Mouse (Mus musculus) heart, postnatal 0 days (tissue): ENCODE measurements around the gene Nup37. TPM values are rescaled to one million over a fixed set of nuclear protein-coding genes. Genes with fewer than 3 reads are reported as not detected.

ENCODE experiments used
- ATAC-seq: fragments of 200-750 bp; cut with Nextera tagmentation; 2 replicates; pipeline ENCODE4 v1.8.0; 2017; ENCODE audit warnings: low read depth, moderate number of reproducible peaks, moderate library complexity; ENCODE audit not compliant: insufficient read depth
- DNase-seq: peaks from one replicate; pipeline ENCODE4 v3.0.0-alpha.2; 2016; ENCODE audit warnings: low spot score
- H3K27ac ChIP-seq: fragments of 300-500 bp; sonication (generic); 2 replicates; pipeline ENCODE4 v1.5.1; 2014; ENCODE audit warnings: low read depth, mild to moderate bottlenecking
- H3K27me3 ChIP-seq: fragments of 300-500 bp; sonication (generic); 2 replicates; pipeline ENCODE4 v1.6.1; 2014; ENCODE audit warnings: low read length, mixed read lengths; ENCODE audit not compliant: control insufficient read depth, insufficient read depth
- H3K36me3 ChIP-seq: fragments of 300-500 bp; sonication (generic); replicated peaks from 2 replicates; pipeline ENCODE4 v1.6.1; 2014; ENCODE audit warnings: low read length, mixed read lengths; ENCODE audit not compliant: control insufficient read depth, insufficient read depth
- H3K4me1 ChIP-seq: fragments of 300-500 bp; sonication (generic); 2 replicates; pipeline ENCODE4 v1.6.1; 2014; ENCODE audit warnings: antibody characterized with exemption; ENCODE audit not compliant: control insufficient read depth, insufficient read depth
- H3K4me2 ChIP-seq: fragments of 300-500 bp; sonication (generic); 2 replicates; pipeline ENCODE4 v1.6.1; 2014; ENCODE audit warnings: low read depth, mild to moderate bottlenecking, low read length, moderate library complexity
- H3K4me3 ChIP-seq: fragments of 300-500 bp; sonication (generic); 2 replicates; pipeline ENCODE4 v1.5.1; 2014; ENCODE audit warnings: low read depth, low read length
- H3K9ac ChIP-seq: fragments of 300-500 bp; sonication (generic); replicated peaks from 2 replicates; pipeline ENCODE4 v1.6.1; 2014; ENCODE audit warnings: low read depth, low read length, mixed read lengths
- H3K9me3 ChIP-seq: fragments of 300-500 bp; sonication (generic); replicated peaks from 2 replicates; pipeline ENCODE4 v1.6.1; 2016; ENCODE audit warnings: low read length; ENCODE audit not compliant: control insufficient read depth
- CTCF ChIP-seq: IDR thresholded peaks from 2 replicates; pipeline ENCODE4 v1.5.1; 2016; ENCODE audit warnings: antibody characterized with exemption, control low read depth, low read depth
- EP300 ChIP-seq: IDR thresholded peaks from 2 replicates; pipeline ENCODE4 v1.6.1; 2016; ENCODE audit warnings: antibody characterized with exemption, low read depth
- WGBS: fragments of 180-500 bp; shearing (Covaris S2); extraction: QIAGEN DNeasy Blood & Tissue Kit; methylation state at CpG from one replicate; pipeline ENCODE4 v1.1.7; 2014; 5-methylcytosine and 5-hydroxymethylcytosine counted together
- polyA plus RNA-seq: library from polyadenylated mRNA; unstranded; fragments of >200 nt; fragmentation: Nextera tagmentation; extraction: Ambion mirVana; gene quantifications from 2 replicates; pipeline ENCODE4 v1.2.1, GENCODE M21; 2015
- total RNA-seq: library from RNA; depleted of rRNA; stranded (reverse); fragments of >200 nt; gene quantifications from 2 replicates; pipeline ENCODE4 v1.2.3, GENCODE M21; 2014; ENCODE audit warnings: low replicate concordance; rRNA removed

Nup37 gene
- total and polyA plus RNA-seq, 2 experiments from 2014 or later, result 21.9 to 24.1 TPM

DNA sequence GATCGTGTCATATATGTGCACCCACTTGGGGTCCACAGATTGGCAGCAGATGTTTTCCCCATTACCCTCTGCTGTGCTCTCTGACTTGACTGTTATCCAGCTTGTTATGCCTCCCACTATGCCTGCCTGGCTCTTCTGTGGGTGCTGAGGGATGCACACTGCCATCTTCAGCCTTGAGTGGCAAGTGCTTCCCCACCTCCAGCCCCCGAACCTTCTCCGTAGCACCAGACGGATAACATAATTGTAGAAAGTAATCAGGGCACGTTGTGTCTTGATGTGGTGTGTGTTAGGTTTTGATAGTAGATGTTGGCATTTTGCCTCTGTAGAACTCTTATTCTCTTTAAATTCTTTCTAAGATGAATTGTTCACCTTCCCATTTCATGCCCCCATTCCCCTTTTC lies 65.9 kb downstream of the Nup37 start:
- Histone ChIP-seq H3K27me3 (no peaks in the 10 kb centered on the region), H3K36me3 (0 out of 2 replicates have a peak, but pooled peaks cover 7% of the 10 kb centered on the region), H3K9me3 (no peaks in the 10 kb centered on the region), H3K4me1 (no peaks in the 10 kb centered on the region), H3K27ac (no peak overlapping the region), H3K4me3 (no peak overlapping the region), H3K9ac (no peak overlapping the region), H3K4me2 (no peak overlapping the region)
- 84% methylated on average over 5 of the region's 5 CpGs for WGBS
- no peak for ATAC-seq
- DNase-seq, result no peak
- TF ChIP-seq CTCF (no peak), EP300 (no peak)

DNA sequence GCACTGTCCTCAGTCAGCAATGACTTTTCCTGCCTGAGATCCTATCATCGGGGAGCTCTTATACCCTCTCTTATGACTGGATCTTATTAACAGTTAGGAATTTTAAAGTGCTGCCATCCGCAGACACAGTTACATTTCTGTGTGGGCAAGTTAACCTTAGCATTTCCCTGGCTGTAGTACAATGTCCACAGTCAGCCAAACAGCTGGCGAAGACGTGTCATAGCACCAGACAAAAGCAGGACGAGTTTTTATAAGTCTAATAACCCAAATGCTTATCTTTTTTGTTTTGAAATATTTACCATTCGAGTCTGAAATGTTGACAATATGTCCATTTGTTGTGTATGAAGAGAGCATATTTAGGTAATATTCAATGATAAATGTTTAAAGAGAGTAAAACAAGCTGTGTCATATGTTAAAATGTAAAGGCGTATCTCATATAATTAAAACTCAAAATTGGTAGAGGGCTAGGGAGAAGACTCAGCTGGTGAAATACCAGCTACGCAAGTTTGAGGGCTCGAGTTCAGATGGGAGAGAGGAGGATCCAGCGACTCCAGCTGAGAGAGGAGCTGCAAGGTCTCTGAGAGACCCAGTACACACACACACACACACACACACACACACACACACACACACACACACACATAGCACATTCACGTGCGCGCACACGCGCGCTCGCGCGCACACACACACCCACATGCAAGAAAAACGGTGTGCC lies 68.2 kb downstream of the Nup37 start:
- ATAC-seq, result no peak
- WGBS, result 94% methylated on average over 20 of the region's 20 CpGs
- no peak overlapping the region for H3K9ac ChIP-seq

GRCm38 (mm10) chr10:88218161-88218560 lies 71.4 kb downstream of the Nup37 start:
- no peak for DNase-seq
- Histone ChIP-seq H3K36me3 (peaks cover 21% of the 10 kb centered on the region), H3K9me3 (no peaks in the 10 kb centered on the region), H3K27ac (no peak overlapping the region), H3K27me3 (no peaks in the 10 kb centered on the region), H3K4me2 (no peak overlapping the region), H3K4me3 (no peak overlapping the region), H3K4me1 (no peaks in the 10 kb centered on the region), H3K9ac (no peak overlapping the region)
- TF ChIP-seq EP300 (no peak), CTCF (no peak)
- no peak for ATAC-seq
- 97% methylated on average over 3 of the region's 3 CpGs for WGBS

More for the DNA sequence above, 68.2 kb downstream of the Nup37 start:
- H3K9me3 ChIP-seq, result no peaks in the 10 kb centered on the region
- no peak overlapping the region for H3K27ac ChIP-seq
- TF ChIP-seq CTCF, result no peak
- TF ChIP-seq EP300, result no peak
- peaks cover 21% of the 10 kb centered on the region for H3K36me3 ChIP-seq
- H3K4me1 ChIP-seq, result no peaks in the 10 kb centered on the region
- DNase-seq, result no peak
- H3K27me3 ChIP-seq, result no peaks in the 10 kb centered on the region
- no peak overlapping the region for H3K4me2 ChIP-seq
- H3K4me3 ChIP-seq, result no peak overlapping the region

DNA sequence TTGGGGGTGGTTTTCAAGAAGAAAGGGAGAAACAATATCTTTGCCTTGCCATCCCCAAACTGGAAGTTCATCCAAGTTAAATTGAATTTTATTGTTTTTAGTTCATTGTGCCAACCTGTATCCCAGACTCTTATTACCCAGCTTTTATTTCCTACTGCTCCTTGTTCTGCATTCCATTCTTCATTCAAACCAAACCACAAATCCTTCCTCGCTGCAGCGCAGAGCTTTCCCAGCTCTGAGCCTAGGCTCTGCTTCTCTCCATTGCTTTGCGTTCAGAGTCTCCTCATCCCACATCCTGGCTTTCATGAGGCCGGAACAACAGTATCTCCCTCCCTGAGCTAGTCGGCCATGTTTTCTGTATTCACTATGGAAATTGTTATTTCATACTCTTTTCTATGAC lies 74.9 kb downstream of the Nup37 start:
- no peak for ATAC-seq
- H3K9me3 ChIP-seq, result no peaks in the 10 kb centered on the region
- TF ChIP-seq EP300 (no peak), CTCF (no peak)
- peaks cover 21% of the 10 kb centered on the region for H3K36me3 ChIP-seq
- H3K9ac ChIP-seq, result no peak overlapping the region
- H3K27ac ChIP-seq, result no peak overlapping the region
- 84% methylated on average over 5 of the region's 5 CpGs for WGBS
- no peaks in the 10 kb centered on the region for H3K4me1 ChIP-seq
- no peak overlapping the region for H3K4me3 ChIP-seq
- H3K27me3 ChIP-seq, result no peaks in the 10 kb centered on the region
- no peak for DNase-seq
- H3K4me2 ChIP-seq, result no peak overlapping the region

DNA sequence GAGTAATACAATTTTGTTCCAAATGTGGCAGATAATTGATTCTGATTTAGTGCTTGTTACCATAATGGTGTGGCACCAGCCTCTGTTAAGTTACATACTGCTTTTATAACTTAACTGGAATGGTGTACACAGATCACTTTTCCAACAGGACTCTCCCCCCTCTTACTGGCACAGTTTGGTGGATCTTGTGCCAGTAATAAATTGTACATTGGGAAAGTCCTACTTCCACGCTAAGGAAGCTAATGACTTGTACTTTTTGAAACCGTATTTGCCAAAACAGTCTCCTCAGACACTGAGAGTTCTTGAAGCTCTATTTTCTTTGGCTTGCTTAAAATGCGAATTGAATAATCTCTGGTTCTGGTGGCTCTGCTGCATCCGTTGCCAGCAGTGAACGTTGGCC lies 78.6 kb downstream of the Nup37 start:
- ATAC-seq, result no peak
- H3K9ac ChIP-seq, result no peak overlapping the region
- H3K4me1 ChIP-seq, result no peaks in the 10 kb centered on the region
- H3K27ac ChIP-seq, result no peak overlapping the region
- H3K27me3 ChIP-seq, result no peaks in the 10 kb centered on the region
- TF ChIP-seq EP300, result no peak
- no peak for TF ChIP-seq CTCF
- 0 out of 2 replicates have a peak, but pooled peaks cover 3% of the 10 kb centered on the region for H3K36me3 ChIP-seq
- H3K4me3 ChIP-seq, result no peak overlapping the region
- no peak for DNase-seq
- no peak overlapping the region for H3K4me2 ChIP-seq
- 79% methylated on average over 5 of the region's 5 CpGs for whole genome bisulfite sequencing
- H3K9me3 ChIP-seq, result no peaks in the 10 kb centered on the region

GRCm38 (mm10) chr10:88227962-88228361 lies 81.2 kb downstream of the Nup37 start:
- ATAC-seq, result no peak
- no peak for DNase-seq
- Histone ChIP-seq H3K9me3 (no peaks in the 10 kb centered on the region), H3K36me3 (no peaks in the 10 kb centered on the region), H3K27me3 (no peaks in the 10 kb centered on the region), H3K9ac (no peak overlapping the region), H3K4me3 (no peak overlapping the region), H3K27ac (no peak overlapping the region), H3K4me2 (no peak overlapping the region), H3K4me1 (no peaks in the 10 kb centered on the region)
- WGBS, result 98% methylated on average over 2 of the region's 2 CpGs
- no peak for TF ChIP-seq EP300

Other genes with a start within 250 kb of the Nup37 start
- gene Pmch, start 55.9 kb upstream of the Nup37 start, total RNA-seq, result not detected in 2 replicates
- 0.18 TPM in 1 of 2 replicates, not detected in the other for gene Pmch, start 55.9 kb upstream of the Nup37 start, polyA plus RNA-seq
- 6.9 and 17.5 TPM in 2 replicates for gene Parpbp, start 51 bp upstream of the Nup37 start, total RNA-seq
- 3.2 and 3.3 TPM in 2 replicates for gene Parpbp, start 51 bp upstream of the Nup37 start, polyA plus RNA-seq
- 33.0 and 40.1 TPM in 2 replicates for gene Washc3, start 54.1 kb downstream of the Nup37 start, total RNA-seq
- 52.5 and 59.4 TPM in 2 replicates for gene Washc3, start 54.1 kb downstream of the Nup37 start, polyA plus RNA-seq
- gene Dram1, start 232.1 kb downstream of the Nup37 start, total RNA-seq, result 1.5 and 2.2 TPM in 2 replicates
- 1.2 and 1.8 TPM in 2 replicates for gene Dram1, start 232.1 kb downstream of the Nup37 start, polyA plus RNA-seq
- gene Gnptab, start 232.1 kb downstream of the Nup37 start, total RNA-seq, result 15.8 and 18.8 TPM in 2 replicates
- gene Gnptab, start 232.1 kb downstream of the Nup37 start, polyA plus RNA-seq, result 8.4 and 9.7 TPM in 2 replicates